Mouse (Mus musculus) forebrain, embryonic 11.5 days (tissue): Measurements from ENCODE around the gene Cyp46a1. TPM values are rescaled to one million over a fixed set of nuclear protein-coding genes. Genes with fewer than 3 reads are reported as not detected.

ENCODE experiments used
- ATAC-seq: fragments of 200-750 bp; cut with Nextera tagmentation; replicated peaks from 2 replicates; pipeline ENCODE4 v1.8.0; 2017; ENCODE audit warnings: moderate TSS enrichment; ENCODE audit not compliant: low FRiP score
- DNase-seq: peaks from one replicate; pipeline ENCODE4 v3.0.0-alpha.2; 2017; ENCODE audit warnings: low spot score
- H3K27ac ChIP-seq: fragments of 300-500 bp; sonication (generic); 2 replicates; pipeline ENCODE4 v1.5.1; 2014; ENCODE audit warnings: low read depth, low read length
- H3K27me3 ChIP-seq: fragments of 300-500 bp; sonication (generic); 2 replicates; pipeline ENCODE4 v1.6.1; 2014; ENCODE audit warnings: mild to moderate bottlenecking, low read length, mixed read lengths; ENCODE audit not compliant: control insufficient read depth, insufficient read depth
- H3K36me3 ChIP-seq: fragments of 300-500 bp; sonication (generic); 2 replicates; pipeline ENCODE4 v1.6.1; 2014; ENCODE audit warnings: mild to moderate bottlenecking, low read length, moderate library complexity, mixed read lengths; ENCODE audit not compliant: control insufficient read depth, insufficient read depth
- H3K4me1 ChIP-seq: fragments of 300-500 bp; sonication (generic); replicated peaks from 2 replicates; pipeline ENCODE4 v1.6.1; 2014; ENCODE audit warnings: low read length, mixed read lengths; ENCODE audit not compliant: control insufficient read depth, insufficient read depth
- H3K4me2 ChIP-seq: fragments of 300-500 bp; sonication (generic); 2 replicates; pipeline ENCODE4 v1.6.1; 2014; ENCODE audit warnings: low read depth, mild to moderate bottlenecking, low read length, moderate library complexity, mixed read lengths; ENCODE audit not compliant: severe bottlenecking
- H3K4me3 ChIP-seq: fragments of 300-500 bp; sonication (generic); 2 replicates; pipeline ENCODE4 v1.5.1; 2014; ENCODE audit warnings: low read depth, low read length
- H3K9ac ChIP-seq: fragments of 300-500 bp; sonication (generic); 2 replicates; pipeline ENCODE4 v1.6.1; 2014; ENCODE audit warnings: low read length
- H3K9me3 ChIP-seq: fragments of 300-500 bp; sonication (generic); 2 replicates; pipeline ENCODE4 v1.6.1; 2016; ENCODE audit warnings: low read length, mixed read lengths; ENCODE audit not compliant: control insufficient read depth
- WGBS: fragments of 180-500 bp; shearing (Covaris S2); extraction: QIAGEN DNeasy Blood & Tissue Kit; methylation state at CpG from one replicate; pipeline ENCODE4 v1.1.7; 2014; 5-methylcytosine and 5-hydroxymethylcytosine counted together
- polyA plus RNA-seq: library from polyadenylated mRNA; unstranded; fragments of >200 nt; fragmentation: Nextera tagmentation; extraction: Ambion mirVana; gene quantifications from 2 replicates; pipeline ENCODE4 v1.2.1, GENCODE M21; 2014

The Cyp46a1 gene
- polyA plus RNA-seq, 1 experiment from 2014 or later, result 18.4 TPM

DNA sequence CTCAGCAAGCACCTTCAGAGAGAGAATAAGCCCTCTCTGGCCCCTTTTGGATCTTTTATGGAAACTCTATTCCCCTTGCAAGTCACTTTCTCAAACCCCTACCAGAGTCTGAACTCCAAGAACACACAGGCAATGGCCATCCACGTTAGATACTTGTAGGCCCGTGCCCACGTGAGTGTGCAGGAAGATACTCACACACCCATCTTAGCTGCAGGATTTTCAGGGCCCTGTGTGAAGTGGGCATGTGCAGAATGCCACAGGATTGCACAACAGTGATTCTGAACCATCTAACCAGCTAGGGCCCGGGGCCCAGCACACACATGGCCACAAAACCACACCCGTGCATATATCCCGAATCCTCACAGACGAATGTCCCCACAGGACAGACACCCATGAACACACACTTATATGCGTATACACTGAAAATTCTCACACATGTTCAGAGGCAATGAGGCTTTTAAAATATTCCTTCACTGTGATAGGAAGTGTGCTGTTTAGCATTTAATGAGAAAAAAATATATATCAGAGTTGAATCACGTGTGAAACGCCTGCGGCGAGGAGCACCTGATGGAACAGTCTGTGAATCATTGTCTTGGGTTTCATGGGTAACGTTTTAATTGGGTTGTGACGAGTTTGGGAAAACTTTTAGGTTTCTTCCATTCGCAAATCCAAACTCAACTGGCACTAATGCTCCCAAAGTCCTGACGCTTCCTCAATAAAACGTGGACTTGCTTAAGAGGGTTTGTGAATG lies 60.5 kb downstream of the Cyp46a1 start:
- Histone ChIP-seq H3K27ac (peak overlapping the region; percentile 94), H3K4me3 (no peak overlapping the region), H3K36me3 (no peaks in the 10 kb centered on the region), H3K27me3 (no peaks in the 10 kb centered on the region), H3K4me2 (no peak overlapping the region), H3K4me1 (peaks cover 25% of the 10 kb centered on the region), H3K9me3 (no peaks in the 10 kb centered on the region), H3K9ac (no peak overlapping the region)
- WGBS, result 87% methylated on average over 17 of the region's 17 CpGs
- no peak for ATAC-seq
- no peak for DNase-seq

GRCm38 (mm10) chr12:108395285-108395660 lies 61.1 kb downstream of the Cyp46a1 start:
- H3K9me3 ChIP-seq, result no peaks in the 10 kb centered on the region
- no peak overlapping the region for H3K4me2 ChIP-seq
- 75% methylated on average over 6 of the region's 6 CpGs for WGBS
- H3K4me1 ChIP-seq, result peaks cover 25% of the 10 kb centered on the region
- H3K27ac ChIP-seq, result peak overlapping the region; percentile 94
- no peak overlapping the region for H3K9ac ChIP-seq
- no peaks in the 10 kb centered on the region for H3K27me3 ChIP-seq
- ATAC-seq (no peak), DNase-seq (no peak)
- H3K4me3 ChIP-seq, result no peak overlapping the region
- no peaks in the 10 kb centered on the region for H3K36me3 ChIP-seq

DNA sequence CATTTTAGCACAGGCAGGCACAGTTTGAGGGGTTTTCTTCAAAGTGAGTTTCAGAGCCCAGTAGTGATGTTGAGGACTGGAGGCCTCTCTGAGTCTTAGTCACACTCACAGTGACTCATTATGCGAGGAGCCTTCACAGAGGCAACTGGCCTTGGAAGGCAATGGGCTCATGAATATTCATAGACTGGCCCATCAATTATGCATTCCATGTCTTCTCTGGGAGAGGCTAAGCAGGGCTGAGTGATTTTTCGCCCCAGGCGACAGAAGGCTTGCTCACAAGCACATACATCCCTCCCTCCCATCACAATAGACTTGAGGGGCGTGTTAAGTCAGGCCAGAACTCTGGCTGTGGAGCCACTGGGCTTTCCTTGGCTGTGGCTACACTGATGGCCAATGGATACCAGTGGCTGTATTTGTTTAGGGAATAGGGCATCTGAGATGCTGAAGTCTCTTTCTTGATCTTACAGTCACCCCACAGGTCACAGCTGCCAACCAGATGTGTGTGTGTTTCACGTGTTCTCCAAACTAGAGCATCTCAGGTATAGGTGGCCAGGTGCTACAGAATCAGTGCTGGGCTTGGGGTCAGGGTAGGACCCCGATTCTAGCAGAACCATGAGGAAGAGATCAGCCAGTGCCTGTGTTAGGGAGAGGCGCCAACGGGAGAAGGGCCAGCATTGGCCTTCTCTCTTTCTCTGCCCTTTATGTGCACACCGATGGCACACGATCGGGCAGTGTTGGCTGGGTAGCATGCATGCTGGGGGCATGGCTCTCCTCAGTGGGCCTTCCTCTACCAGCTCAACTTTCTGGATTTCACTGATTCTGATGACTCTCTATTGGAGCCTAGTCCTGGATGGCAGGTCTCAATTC lies 62.1 kb downstream of the Cyp46a1 start:
- Histone ChIP-seq H3K36me3 (no peaks in the 10 kb centered on the region), H3K27ac (peak overlapping the region; percentile 94), H3K4me2 (0 out of 2 replicates have a peak overlapping the region, but pooled peaks have one; percentile 1), H3K4me3 (no peak overlapping the region), H3K9me3 (no peaks in the 10 kb centered on the region), H3K9ac (no peak overlapping the region; the same call in 1 of the 2 replicates), H3K4me1 (peaks cover 25% of the 10 kb centered on the region), H3K27me3 (no peaks in the 10 kb centered on the region)
- peak; percentile 91 for DNase-seq
- 59% methylated on average over 11 of the region's 11 CpGs for WGBS
- ATAC-seq, result peak; percentile 97

DNA sequence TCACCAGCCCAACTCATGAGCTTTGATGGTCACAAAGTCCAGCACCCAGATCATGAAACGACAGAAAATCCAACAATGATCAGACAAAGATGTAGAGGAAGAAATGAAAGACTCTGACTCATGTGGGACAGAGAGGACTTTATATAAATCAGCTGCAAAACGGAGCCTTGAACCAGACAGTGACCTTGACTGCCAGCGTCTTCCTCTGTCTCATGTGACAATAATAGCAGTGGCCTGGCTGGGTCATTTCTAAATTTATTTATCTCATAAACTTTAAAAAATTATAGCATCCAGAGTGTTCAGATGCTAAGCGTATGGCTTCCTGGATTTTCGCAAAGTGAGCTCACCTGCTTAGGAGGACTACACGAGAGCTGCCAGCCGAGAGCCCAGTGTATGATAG lies 64.5 kb downstream of the Cyp46a1 start:
- H3K27ac ChIP-seq, result no peak overlapping the region

DNA sequence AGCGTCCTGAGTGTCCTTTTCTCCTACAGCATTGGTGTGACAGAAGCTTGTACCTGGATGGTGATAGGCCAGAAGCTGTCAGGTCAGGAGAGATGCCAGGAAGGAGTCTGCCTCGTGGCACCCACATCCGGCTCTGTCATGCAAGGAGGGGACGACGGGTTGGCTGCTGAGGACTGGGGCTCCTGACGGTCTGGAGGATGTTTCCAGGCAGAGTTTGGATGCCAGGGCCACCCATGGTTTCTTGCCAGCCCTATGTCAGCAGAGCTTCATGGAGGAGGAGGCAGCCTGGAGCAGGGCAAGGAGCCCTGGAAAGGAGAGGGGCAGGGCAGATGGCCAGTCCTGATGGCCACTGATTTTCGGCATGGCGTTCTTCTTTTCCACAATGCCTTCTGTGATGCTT lies 65.0 kb downstream of the Cyp46a1 start:
- Histone ChIP-seq H3K9ac (no peak overlapping the region), H3K36me3 (no peaks in the 10 kb centered on the region), H3K27me3 (no peaks in the 10 kb centered on the region), H3K4me2 (no peak overlapping the region), H3K4me1 (peaks cover 25% of the 10 kb centered on the region), H3K4me3 (no peak overlapping the region), H3K9me3 (no peaks in the 10 kb centered on the region), H3K27ac (no peak overlapping the region)
- WGBS, result 92% methylated on average over 8 of the region's 8 CpGs
- DNase-seq (no peak), ATAC-seq (no peak)

More for the DNA sequence above, 64.5 kb downstream of the Cyp46a1 start:
- H3K9ac ChIP-seq, result no peak overlapping the region
- H3K27me3 ChIP-seq, result no peaks in the 10 kb centered on the region
- DNase-seq, result no peak
- no peak overlapping the region for H3K4me2 ChIP-seq
- H3K4me3 ChIP-seq, result no peak overlapping the region
- WGBS, result 92% methylated on average over 7 of the region's 7 CpGs
- no peak for ATAC-seq
- no peaks in the 10 kb centered on the region for H3K36me3 ChIP-seq
- H3K4me1 ChIP-seq, result peaks cover 25% of the 10 kb centered on the region
- no peaks in the 10 kb centered on the region for H3K9me3 ChIP-seq

GRCm38 (mm10) chr12:108400951-108401350 lies 66.8 kb downstream of the Cyp46a1 start:
- peaks cover 11% of the 10 kb centered on the region for H3K4me1 ChIP-seq
- H3K4me3 ChIP-seq, result no peak overlapping the region
- no peak overlapping the region for H3K27ac ChIP-seq
- ATAC-seq (no peak), DNase-seq (no peak)
- WGBS, result 77% methylated on average over 8 of the region's 8 CpGs
- no peak overlapping the region for H3K9ac ChIP-seq
- H3K27me3 ChIP-seq, result no peaks in the 10 kb centered on the region
- no peaks in the 10 kb centered on the region for H3K9me3 ChIP-seq
- no peaks in the 10 kb centered on the region for H3K36me3 ChIP-seq
- H3K4me2 ChIP-seq, result no peak overlapping the region

- WGBS, result 88% methylated on average over 6 of the region's 6 CpGs
- no peaks in the 10 kb centered on the region for H3K4me1 ChIP-seq
- DNase-seq, result no peak
These were observed 69.8 kb downstream of the Cyp46a1 start for GRCm38 (mm10) chr12:108403957-108404356.

DNA sequence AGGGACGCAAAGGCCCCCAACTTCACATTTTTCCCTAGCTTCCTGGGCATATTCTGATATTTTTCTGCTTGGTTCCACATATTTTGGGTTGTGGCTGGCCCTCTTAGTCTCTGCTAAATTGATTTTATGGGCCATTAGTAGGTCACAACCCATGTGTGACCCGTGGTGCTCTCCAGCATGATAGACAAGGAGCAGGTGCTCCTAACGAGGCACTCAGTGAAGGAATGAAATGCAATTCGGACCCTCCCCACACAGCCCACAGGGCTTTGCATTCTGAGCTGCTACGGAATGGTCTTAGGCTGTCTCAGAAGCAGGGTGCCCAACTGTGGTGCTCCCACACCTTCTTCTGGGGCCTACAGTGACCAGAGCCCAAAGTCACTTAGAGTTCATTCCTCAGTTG lies 74.9 kb downstream of the Cyp46a1 start:
- no peak overlapping the region for H3K4me3 ChIP-seq
- 49% methylated on average over 5 of the region's 5 CpGs for WGBS
- no peaks in the 10 kb centered on the region for H3K36me3 ChIP-seq
- peaks cover 2% of the 10 kb centered on the region; the same call in 1 of the 2 replicates for H3K27me3 ChIP-seq
- DNase-seq (no peak), ATAC-seq (no peak)
- no peak overlapping the region for H3K4me2 ChIP-seq
- no peak overlapping the region for H3K27ac ChIP-seq
- no peak overlapping the region for H3K9ac ChIP-seq
- H3K9me3 ChIP-seq, result no peaks in the 10 kb centered on the region
- peaks cover 6% of the 10 kb centered on the region; the same call in 1 of the 2 replicates for H3K4me1 ChIP-seq

More at GRCm38 (mm10) chr12:108403957-108404356, 69.8 kb downstream of the Cyp46a1 start:
- Histone ChIP-seq H3K9me3 (no peaks in the 10 kb centered on the region), H3K27me3 (no peaks in the 10 kb centered on the region), H3K4me3 (no peak overlapping the region), H3K36me3 (no peaks in the 10 kb centered on the region), H3K9ac (no peak overlapping the region), H3K4me2 (no peak overlapping the region), H3K27ac (no peak overlapping the region)
- ATAC-seq, result no peak
